Mouse (Mus musculus) liver, adult 2 months (tissue): ENCODE data around the gene Gm20388. TPM values are rescaled to one million over a fixed set of nuclear protein-coding genes. Genes with fewer than 3 reads are reported as not detected.
A peak's percentile ranks its signal among the peaks of the same experiment; 100 is the strongest.

Experiments used
- DNase-seq: peaks from one replicate; pipeline ENCODE4 v3.0.0-alpha.2; 2011; ENCODE audit warnings: low read depth, low spot score; ENCODE audit errors: extremely low read depth
- H3K27ac ChIP-seq: fragments of 200-500 bp; replicated peaks from 2 replicates; pipeline ENCODE4 v1.5.1; 2012; ENCODE audit warnings: low read depth, mild to moderate bottlenecking, control low read depth, inconsistent platforms, low read length; ENCODE audit not compliant: insufficient read depth
- H3K27me3 ChIP-seq: fragments of 200-500 bp; 2 replicates; pipeline ENCODE4 v1.6.1; 2012; ENCODE audit warnings: mild to moderate bottlenecking, moderate library complexity, low read length, inconsistent platforms; ENCODE audit not compliant: control insufficient read depth, insufficient read depth
- H3K36me3 ChIP-seq: fragments of 200-500 bp; 2 replicates; pipeline ENCODE4 v1.6.1; 2012; ENCODE audit warnings: low read length, inconsistent platforms; ENCODE audit not compliant: control insufficient read depth, insufficient read depth
- H3K4me1 ChIP-seq: fragments of 200-500 bp; 2 replicates; pipeline ENCODE4 v1.6.1; 2011; ENCODE audit warnings: low read length; ENCODE audit not compliant: control insufficient read depth, insufficient read depth
- H3K4me3 ChIP-seq: fragments of 200-500 bp; 2 replicates; pipeline ENCODE4 v1.5.1; 2011; ENCODE audit warnings: low read depth, mild to moderate bottlenecking, control low read depth, low read length, moderate library complexity; ENCODE audit not compliant: insufficient read depth
- H3K79me2 ChIP-seq: fragments of 200-500 bp; 2 replicates; pipeline ENCODE4 v1.6.1; 2012; ENCODE audit warnings: inconsistent platforms, mild to moderate bottlenecking, low read length, moderate library complexity; ENCODE audit not compliant: control insufficient read depth, insufficient read depth
- H3K9ac ChIP-seq: fragments of 200-500 bp; 2 replicates; pipeline ENCODE4 v1.6.1; 2012; ENCODE audit warnings: low read depth, mild to moderate bottlenecking, control low read depth, inconsistent platforms, low read length
- CTCF ChIP-seq: fragments of 200-500 bp; IDR thresholded peaks from 2 replicates; pipeline ENCODE4 v1.5.1; 2011; ENCODE audit warnings: low read depth, low read length, control low read depth
- POLR2A ChIP-seq: fragments of 200-500 bp; IDR thresholded peaks from 2 replicates; pipeline ENCODE4 v1.6.1; 2011; ENCODE audit warnings: low read length, control low read depth; ENCODE audit not compliant: insufficient read depth; ENCODE audit errors: extremely low read depth
- WGBS: fragments of 180-500 bp; shearing (Covaris S2); methylation state at CpG from one replicate; pipeline ENCODE4 v1.1.7; 2018; 5-methylcytosine and 5-hydroxymethylcytosine counted together
- polyA plus RNA-seq: library from polyadenylated mRNA; depleted of rRNA; stranded (reverse); fragments of >200 nt; gene quantifications from 2 replicates; pipeline ENCODE4 v1.2.3, GENCODE M21; 2012
- total RNA-seq: library from RNA; depleted of rRNA; stranded (reverse); fragments of >200 nt; gene quantifications from 2 replicates; pipeline ENCODE4 v1.2.3, GENCODE M21; 2014

Gene Gm20388
- total and polyA plus RNA-seq, 2 experiments: 6.4 to 19.9 TPM

DNA sequence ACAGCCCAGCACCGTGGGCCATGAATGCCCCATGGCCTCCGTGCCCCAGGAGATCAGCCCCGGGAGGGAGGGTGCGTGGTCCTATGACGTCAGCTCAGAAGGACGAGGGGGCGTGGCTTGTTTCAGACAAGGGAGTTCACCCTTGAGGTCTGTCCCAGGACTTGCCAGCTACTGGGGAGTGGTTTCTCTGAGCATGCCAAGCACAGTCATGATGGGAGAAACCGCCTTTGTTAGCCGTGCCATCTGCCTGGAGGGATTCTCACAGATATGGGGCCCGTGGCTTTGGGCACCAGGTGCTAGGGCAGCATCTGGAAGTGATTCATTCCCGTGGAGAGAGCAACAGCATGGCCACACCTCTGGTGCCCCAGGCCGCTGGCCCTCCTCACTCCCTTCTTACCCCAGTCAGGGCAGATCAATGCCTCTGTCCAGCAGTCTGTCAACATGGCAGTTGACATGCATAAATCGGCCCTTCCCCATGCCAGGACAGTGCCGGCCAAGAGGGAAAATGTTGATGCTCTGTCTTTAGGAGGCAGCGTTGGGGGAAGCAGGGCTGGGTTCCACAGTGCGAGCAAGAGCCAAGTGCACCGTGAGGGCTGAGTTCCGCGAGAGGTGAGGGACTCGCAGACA lies 2199.7 kb downstream of the Gm20388 start:
- 67% methylated on average over 20 of the region's 20 CpGs for WGBS

GRCm38 (mm10) chr8:122110867-122111253 lies 2200.2 kb downstream of the Gm20388 start:
- H3K79me2 ChIP-seq: no peaks in the 10 kb centered on the region
- no peak overlapping the region for H3K4me3 ChIP-seq
- H3K4me1 ChIP-seq: no peaks in the 10 kb centered on the region
- no peaks in the 10 kb centered on the region for H3K27me3 ChIP-seq
- no peak overlapping the region for H3K9ac ChIP-seq
- DNase-seq: no peak
- WGBS: 77% methylated on average over 6 of the region's 6 CpGs
- H3K36me3 ChIP-seq: no peaks in the 10 kb centered on the region
- no peak overlapping the region for H3K27ac ChIP-seq
- TF ChIP-seq POLR2A (no peak), CTCF (no peak)

More for the DNA sequence above, 2199.7 kb downstream of the Gm20388 start:
- no peak overlapping the region for H3K27ac ChIP-seq
- no peak overlapping the region for H3K4me3 ChIP-seq
- no peak for DNase-seq
- no peaks in the 10 kb centered on the region for H3K79me2 ChIP-seq
- TF ChIP-seq CTCF (no peak), POLR2A (no peak)
- H3K4me1 ChIP-seq: no peaks in the 10 kb centered on the region
- no peaks in the 10 kb centered on the region for H3K36me3 ChIP-seq
- H3K9ac ChIP-seq: no peak overlapping the region
- no peaks in the 10 kb centered on the region for H3K27me3 ChIP-seq

DNA sequence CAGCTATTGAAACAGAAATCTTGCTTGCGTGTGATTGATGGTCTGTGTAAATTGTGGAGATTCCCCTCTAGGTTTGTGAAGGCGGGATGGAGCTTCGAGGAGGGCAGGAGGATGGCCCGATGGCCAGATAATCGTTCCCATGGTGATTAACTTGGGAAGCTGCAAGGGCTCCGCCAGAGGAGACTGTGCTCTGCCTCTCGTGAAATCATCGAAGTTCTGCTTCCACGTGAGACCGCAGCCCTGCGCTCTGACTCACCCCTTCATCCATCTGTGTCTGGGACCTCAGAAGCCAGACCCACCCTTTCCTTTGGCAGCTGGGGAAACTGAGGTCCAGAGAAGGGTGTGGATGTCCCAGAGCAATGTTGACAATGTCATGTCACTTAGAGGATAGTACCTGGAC lies 2201.1 kb downstream of the Gm20388 start:
- 56% methylated on average over 11 of the region's 11 CpGs for WGBS
- no peaks in the 10 kb centered on the region for H3K36me3 ChIP-seq
- no peaks in the 10 kb centered on the region for H3K4me1 ChIP-seq

GRCm38 (mm10) chr8:122112264-122112965 lies 2201.8 kb downstream of the Gm20388 start:
- Histone ChIP-seq H3K9ac (no peak overlapping the region), H3K27ac (no peak overlapping the region), H3K27me3 (no peaks in the 10 kb centered on the region), H3K36me3 (no peaks in the 10 kb centered on the region), H3K4me3 (no peak overlapping the region), H3K79me2 (no peaks in the 10 kb centered on the region), H3K4me1 (no peaks in the 10 kb centered on the region)
- DNase-seq: no peak
- 71% methylated on average over 14 of the region's 14 CpGs for WGBS
- no peak for TF ChIP-seq POLR2A
- TF ChIP-seq CTCF: no peak

More for the DNA sequence above, 2201.1 kb downstream of the Gm20388 start:
- Histone ChIP-seq H3K9ac (no peak overlapping the region), H3K79me2 (no peaks in the 10 kb centered on the region), H3K4me3 (no peak overlapping the region), H3K27me3 (no peaks in the 10 kb centered on the region), H3K27ac (no peak overlapping the region)
- no peak for DNase-seq
- no peak for TF ChIP-seq CTCF
- no peak for TF ChIP-seq POLR2A

DNA sequence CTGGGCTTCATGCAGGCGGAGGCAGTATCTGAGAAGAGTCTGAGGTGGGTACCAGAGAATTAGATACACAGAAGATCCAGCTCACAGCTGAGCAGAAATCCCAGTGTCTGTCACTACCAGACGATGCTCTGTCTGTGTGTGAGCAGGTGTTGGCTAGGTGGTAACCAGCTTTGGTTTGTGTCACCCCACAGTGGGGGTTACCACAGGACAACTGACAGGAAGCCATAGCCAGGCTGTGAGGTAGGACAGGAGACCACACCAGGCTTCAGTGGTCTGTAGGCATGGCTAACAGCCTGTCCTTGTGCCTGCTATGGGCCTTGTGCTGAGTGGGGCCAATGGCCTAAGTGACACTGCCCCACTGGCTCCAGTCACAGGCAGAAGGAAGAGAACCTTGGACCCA lies 2204.2 kb downstream of the Gm20388 start:
- 88% methylated on average over 2 of the region's 2 CpGs for WGBS
- no peaks in the 10 kb centered on the region for H3K36me3 ChIP-seq
- no peaks in the 10 kb centered on the region for H3K27me3 ChIP-seq
- no peak overlapping the region for H3K9ac ChIP-seq
- TF ChIP-seq CTCF (no peak), POLR2A (no peak)
- DNase-seq: peak; percentile 24
- H3K27ac ChIP-seq: no peak overlapping the region
- no peaks in the 10 kb centered on the region for H3K79me2 ChIP-seq
- H3K4me3 ChIP-seq: no peak overlapping the region
- H3K4me1 ChIP-seq: no peaks in the 10 kb centered on the region

DNA sequence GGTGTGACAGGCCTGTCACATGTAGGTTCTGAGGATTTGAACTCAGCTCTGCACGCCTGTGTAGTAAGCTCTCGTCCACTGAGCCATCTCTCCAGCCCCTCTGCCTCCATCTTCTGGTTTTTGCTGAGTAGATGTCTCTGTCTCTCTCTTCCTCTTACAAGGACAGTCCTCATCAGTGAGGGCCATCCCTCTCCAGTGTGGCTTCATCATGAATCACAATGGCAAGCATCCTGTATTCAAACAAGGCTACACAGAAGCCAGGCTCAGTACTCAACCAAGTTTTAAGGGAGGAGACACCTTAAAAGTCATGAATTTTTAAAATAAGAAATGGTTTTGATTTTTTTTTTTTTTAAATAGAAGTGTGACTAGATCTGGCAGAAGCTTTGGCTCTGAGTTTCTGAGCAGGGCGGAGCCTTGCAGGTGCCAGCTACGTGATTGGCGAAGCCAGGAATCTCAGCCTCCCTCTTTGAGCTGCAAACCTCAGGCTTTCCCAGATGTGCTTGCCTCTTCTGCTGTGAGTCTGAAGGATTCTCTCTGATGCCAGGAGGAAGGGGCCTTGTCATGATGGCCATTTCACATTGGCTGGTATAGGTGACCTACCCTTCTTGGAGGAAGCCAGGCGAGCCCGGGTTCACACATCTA lies 2206.2 kb downstream of the Gm20388 start:
- 91% methylated on average over 7 of the region's 7 CpGs for WGBS
- H3K9ac ChIP-seq: no peak overlapping the region
- no peak overlapping the region for H3K27ac ChIP-seq
- no peak for TF ChIP-seq CTCF
- TF ChIP-seq POLR2A: no peak
- DNase-seq: no peak
- no peaks in the 10 kb centered on the region for H3K27me3 ChIP-seq
- H3K79me2 ChIP-seq: no peaks in the 10 kb centered on the region
- H3K36me3 ChIP-seq: no peaks in the 10 kb centered on the region
- no peak overlapping the region for H3K4me3 ChIP-seq
- no peaks in the 10 kb centered on the region for H3K4me1 ChIP-seq
